Mouse (Mus musculus): ENCODE results near the gene Stat5a. TPM values are rescaled to one million over a fixed set of nuclear protein-coding genes. Genes with fewer than 3 reads are reported as not detected.

Stat5a gene
- polyA plus RNA-seq, 1 experiment from 2014 or later, result 6.0 TPM

- H3K36me3 ChIP-seq (replicated peaks; ENCODE audit: insufficient read depth, low read length), result 0 out of 2 replicates have a peak, but pooled peaks cover 3% of the 10 kb centered on the region
- H3K4me2 ChIP-seq (ENCODE audit: low read depth, low read length), result peak overlapping the region; percentile 29
- peak overlapping the region; percentile 74 for H3K27ac ChIP-seq (ENCODE audit: low read depth)
- H3K4me3 ChIP-seq (ENCODE audit: low read depth, low read length), result no peak overlapping the region
- TF ChIP-seq CTCF (IDR thresholded peaks at IDR 0.05; ENCODE audit: low read depth) (no peak), EP300 (IDR thresholded peaks at IDR 0.05; ENCODE audit: low read depth) (no peak)
- peaks cover 20% of the 10 kb centered on the region for H3K4me1 ChIP-seq (ENCODE audit: insufficient read depth)
- WGBS (ENCODE audit: insufficient replicate concordance), result 18% methylated on average over 12 of the region's 12 CpGs
- H3K9me3 ChIP-seq (ENCODE audit: low read length), result no peaks in the 10 kb centered on the region; the same call in 1 of the 2 replicates
- H3K27me3 ChIP-seq (ENCODE audit: insufficient read depth, low read length), result no peaks in the 10 kb centered on the region
- peak; percentile 66 for ATAC-seq
- DNase-seq, result peak; percentile 56
- no peak overlapping the region; the same call in 1 of the 2 replicates for H3K9ac ChIP-seq (replicated peaks)
Measured at GRCm38 (mm10) chr11:100840866-100841265, 18.3 kb upstream of the Stat5a start.

GRCm38 (mm10) chr11:100842025-100842424 lies 17.1 kb upstream of the Stat5a start:
- no peaks in the 10 kb centered on the region for H3K27me3 ChIP-seq (ENCODE audit: insufficient read depth, low read length)
- no peak overlapping the region for H3K4me3 ChIP-seq (ENCODE audit: low read depth, low read length)
- H3K4me2 ChIP-seq (ENCODE audit: low read depth, low read length), result peak overlapping the region; percentile 16; the same call in 1 of the 2 replicates
- WGBS (ENCODE audit: insufficient replicate concordance), result 67% methylated on average over 7 of the region's 7 CpGs
- H3K9ac ChIP-seq (replicated peaks), result no peak overlapping the region
- ATAC-seq (peak; percentile 48), DNase-seq (no peak)
- TF ChIP-seq CTCF (IDR thresholded peaks at IDR 0.05; ENCODE audit: low read depth) (no peak), EP300 (IDR thresholded peaks at IDR 0.05; ENCODE audit: low read depth) (no peak)
- H3K27ac ChIP-seq (ENCODE audit: low read depth), result peak overlapping the region; percentile 74
- 0 out of 2 replicates have a peak, but pooled peaks cover 3% of the 10 kb centered on the region for H3K36me3 ChIP-seq (replicated peaks; ENCODE audit: insufficient read depth, low read length)
- H3K4me1 ChIP-seq (ENCODE audit: insufficient read depth), result peaks cover 24% of the 10 kb centered on the region
- no peaks in the 10 kb centered on the region; the same call in 1 of the 2 replicates for H3K9me3 ChIP-seq (ENCODE audit: low read length)

- no peaks in the 10 kb centered on the region for H3K27me3 ChIP-seq (ENCODE audit: insufficient read depth, low read length)
- TF ChIP-seq CTCF (IDR thresholded peaks at IDR 0.05; ENCODE audit: low read depth), result no peak
- no peak for TF ChIP-seq EP300 (IDR thresholded peaks at IDR 0.05; ENCODE audit: low read depth)
- ATAC-seq (no peak), DNase-seq (no peak)
- no peaks in the 10 kb centered on the region for H3K9me3 ChIP-seq (ENCODE audit: low read length)
- 0 out of 2 replicates have a peak, but pooled peaks cover 3% of the 10 kb centered on the region for H3K36me3 ChIP-seq (replicated peaks; ENCODE audit: insufficient read depth, low read length)
- no peak overlapping the region for H3K9ac ChIP-seq (replicated peaks)
- H3K4me2 ChIP-seq (ENCODE audit: low read depth, low read length), result no peak overlapping the region
- H3K27ac ChIP-seq (ENCODE audit: low read depth), result no peak overlapping the region; the same call in 1 of the 2 replicates
- WGBS (ENCODE audit: insufficient replicate concordance), result 79% methylated on average over 8 of the region's 8 CpGs
- H3K4me3 ChIP-seq (ENCODE audit: low read depth, low read length), result no peak overlapping the region
- H3K4me1 ChIP-seq (ENCODE audit: insufficient read depth), result peaks cover 34% of the 10 kb centered on the region
Measured at GRCm38 (mm10) chr11:100843070-100843669, 16.0 kb upstream of the Stat5a start.

GRCm38 (mm10) chr11:100844121-100844520 lies 15.0 kb upstream of the Stat5a start:
- no peak overlapping the region for H3K9ac ChIP-seq (replicated peaks)
- H3K4me2 ChIP-seq (ENCODE audit: low read depth, low read length), result no peak overlapping the region
- H3K9me3 ChIP-seq (ENCODE audit: low read length), result no peaks in the 10 kb centered on the region
- no peak overlapping the region for H3K4me3 ChIP-seq (ENCODE audit: low read depth, low read length)
- ATAC-seq (no peak), DNase-seq (no peak)
- peaks cover 41% of the 10 kb centered on the region for H3K4me1 ChIP-seq (ENCODE audit: insufficient read depth)
- WGBS (ENCODE audit: insufficient replicate concordance), result 85% methylated on average over 4 of the region's 4 CpGs
- TF ChIP-seq EP300 (IDR thresholded peaks at IDR 0.05; ENCODE audit: low read depth) (no peak), CTCF (IDR thresholded peaks at IDR 0.05; ENCODE audit: low read depth) (no peak)
- H3K27ac ChIP-seq (ENCODE audit: low read depth), result no peak overlapping the region
- no peaks in the 10 kb centered on the region for H3K27me3 ChIP-seq (ENCODE audit: insufficient read depth, low read length)
- 0 out of 2 replicates have a peak, but pooled peaks cover 3% of the 10 kb centered on the region for H3K36me3 ChIP-seq (replicated peaks; ENCODE audit: insufficient read depth, low read length)

GRCm38 (mm10) chr11:100845793-100846192 lies 13.4 kb upstream of the Stat5a start:
- 72% methylated on average over 6 of the region's 6 CpGs for WGBS (ENCODE audit: insufficient replicate concordance)
- no peaks in the 10 kb centered on the region for H3K27me3 ChIP-seq (ENCODE audit: insufficient read depth, low read length)
- TF ChIP-seq CTCF (IDR thresholded peaks at IDR 0.05; ENCODE audit: low read depth) (no peak), EP300 (IDR thresholded peaks at IDR 0.05; ENCODE audit: low read depth) (no peak)
- no peak overlapping the region for H3K4me3 ChIP-seq (ENCODE audit: low read depth, low read length)
- H3K36me3 ChIP-seq (replicated peaks; ENCODE audit: insufficient read depth, low read length), result 0 out of 2 replicates have a peak, but pooled peaks cover 3% of the 10 kb centered on the region
- H3K4me2 ChIP-seq (ENCODE audit: low read depth, low read length), result no peak overlapping the region
- H3K9me3 ChIP-seq (ENCODE audit: low read length), result no peaks in the 10 kb centered on the region
- no peak for ATAC-seq
- peaks cover 43% of the 10 kb centered on the region for H3K4me1 ChIP-seq (ENCODE audit: insufficient read depth)
- H3K9ac ChIP-seq (replicated peaks), result no peak overlapping the region
- no peak for DNase-seq
- no peak overlapping the region for H3K27ac ChIP-seq (ENCODE audit: low read depth)

- H3K4me3 ChIP-seq (ENCODE audit: low read depth, low read length), result no peak overlapping the region
- 75% methylated on average over 4 of the region's 4 CpGs for WGBS (ENCODE audit: insufficient replicate concordance)
- peaks cover 47% of the 10 kb centered on the region for H3K4me1 ChIP-seq (ENCODE audit: insufficient read depth)
- no peak for DNase-seq
- 0 out of 2 replicates have a peak, but pooled peaks cover 3% of the 10 kb centered on the region for H3K36me3 ChIP-seq (replicated peaks; ENCODE audit: insufficient read depth, low read length)
- peak overlapping the region; percentile 92; the same call in 1 of the 2 replicates for H3K27ac ChIP-seq (ENCODE audit: low read depth)
- no peak overlapping the region for H3K9ac ChIP-seq (replicated peaks)
- no peak for ATAC-seq
- peak overlapping the region; percentile 85 for H3K4me2 ChIP-seq (ENCODE audit: low read depth, low read length)
- TF ChIP-seq EP300 (IDR thresholded peaks at IDR 0.05; ENCODE audit: low read depth), result no peak
- no peaks in the 10 kb centered on the region for H3K27me3 ChIP-seq (ENCODE audit: insufficient read depth, low read length)
- no peaks in the 10 kb centered on the region for H3K9me3 ChIP-seq (ENCODE audit: low read length)
Measured at GRCm38 (mm10) chr11:100847572-100847971, 11.6 kb upstream of the Stat5a start.
